Mouse (Mus musculus): ENCODE measurements around the gene Ccdc187.

Ccdc187 gene

GRCm38 (mm10) chr2:26315925-26316311 is 21.6 kb upstream of the Ccdc187 start:
- DNase-seq, result no peak

GRCm38 (mm10) chr2:26315072-26315924 is 20.9 kb upstream of the Ccdc187 start, which contains the start of gene Gpsm1:
TSS of gene Gpsm1 (plus strand) at chr2:26315515.
- peak; percentile 95 for DNase-seq

- DNase-seq, result peak; percentile 80
Measured at GRCm38 (mm10) chr2:26314281-26315071, 20.1 kb upstream of the Ccdc187 start.

- DNase-seq, result no peak
Measured at GRCm38 (mm10) chr2:26313394-26313793, 19.0 kb upstream of the Ccdc187 start.

GRCm38 (mm10) chr2:26312812-26313211 is 18.5 kb upstream of the Ccdc187 start:
- no peak for DNase-seq

- DNase-seq, result no peak
Measured at GRCm38 (mm10) chr2:26311936-26312335, 17.6 kb upstream of the Ccdc187 start.

- peak; percentile 84 for DNase-seq
Measured at GRCm38 (mm10) chr2:26309739-26310138, 15.4 kb upstream of the Ccdc187 start.

- no peak for DNase-seq
Measured at GRCm38 (mm10) chr2:26306702-26307101, 12.3 kb upstream of the Ccdc187 start.

GRCm38 (mm10) chr2:26305555-26305954 is 11.2 kb upstream of the Ccdc187 start:
- no peak for DNase-seq

- no peak for DNase-seq
Measured at GRCm38 (mm10) chr2:26304711-26305110, 10.4 kb upstream of the Ccdc187 start.

GRCm38 (mm10) chr2:26302005-26302503 is 7.7 kb upstream of the Ccdc187 start:
- no peak for DNase-seq

- peak; percentile 84 for DNase-seq
Measured at GRCm38 (mm10) chr2:26300808-26301174, 6.4 kb upstream of the Ccdc187 start.

- DNase-seq, result no peak
Measured at GRCm38 (mm10) chr2:26300161-26300807, 5.9 kb upstream of the Ccdc187 start.

- no peak for DNase-seq
Measured at GRCm38 (mm10) chr2:26299336-26299735, 5.0 kb upstream of the Ccdc187 start.

GRCm38 (mm10) chr2:26298856-26299230 is 4.5 kb upstream of the Ccdc187 start:
- peak; percentile 17 for DNase-seq

- DNase-seq, result peak; percentile 57
Measured at GRCm38 (mm10) chr2:26298208-26298855, 4.0 kb upstream of the Ccdc187 start.

- no peak for DNase-seq
Measured at GRCm38 (mm10) chr2:26296606-26297195, 2.3 kb upstream of the Ccdc187 start.

GRCm38 (mm10) chr2:26290133-26290532 is 4.2 kb downstream of the Ccdc187 start:
- DNase-seq, result no peak

- peak; percentile 40 for DNase-seq
Measured at GRCm38 (mm10) chr2:26286391-26286790, 8.0 kb downstream of the Ccdc187 start.

- DNase-seq, result no peak
Measured at GRCm38 (mm10) chr2:26285804-26286203, 8.6 kb downstream of the Ccdc187 start.

GRCm38 (mm10) chr2:26280594-26280993 is 13.8 kb downstream of the Ccdc187 start:
- no peak for DNase-seq

- DNase-seq, result no peak
Measured at GRCm38 (mm10) chr2:26279712-26280111, 14.6 kb downstream of the Ccdc187 start.

Measured in embryo, embryonic 11 days (tissue).